Mouse (Mus musculus): ENCODE measurements around the gene Cfap43. TPM values are rescaled to one million over a fixed set of nuclear protein-coding genes. Genes with fewer than 3 reads are reported as not detected.

Gene Cfap43
- total RNA-seq, 2 experiments from 2014 or later = not detected

Other genes starting within 250 kb of the Cfap43 start
- gene Col17a1, start 227.2 kb downstream of the Cfap43 start, total RNA-seq (2015; ENCODE audit: low replicate concordance) = not detected in 2 replicates
- not detected in 2 replicates for gene Col17a1, start 227.2 kb downstream of the Cfap43 start, total RNA-seq (2017; ENCODE audit: low replicate concordance)
- gene Sfr1, start 187.6 kb downstream of the Cfap43 start, total RNA-seq (2015; ENCODE audit: low replicate concordance) = 25.2 and 26.8 TPM in 2 replicates
- 23.4 and 31.6 TPM in 2 replicates for gene Sfr1, start 187.6 kb downstream of the Cfap43 start, total RNA-seq (2017; ENCODE audit: low replicate concordance)
- gene Gsto1, start 64.3 kb downstream of the Cfap43 start, total RNA-seq (2015; ENCODE audit: low replicate concordance) = 63.7 and 66.9 TPM in 2 replicates
- 18.0 and 37.7 TPM in 2 replicates for gene Gsto1, start 64.3 kb downstream of the Cfap43 start, total RNA-seq (2017; ENCODE audit: low replicate concordance)
- not detected in 2 replicates for gene Gsto2, start 53.8 kb downstream of the Cfap43 start, total RNA-seq (2015; ENCODE audit: low replicate concordance)
- not detected in 2 replicates for gene Gsto2, start 53.8 kb downstream of the Cfap43 start, total RNA-seq (2017; ENCODE audit: low replicate concordance)
- gene Itprip, start within 50 bp of the Cfap43 start, total RNA-seq (2015; ENCODE audit: low replicate concordance) = 4.6 and 19.0 TPM in 2 replicates
- 3.1 and 7.2 TPM in 2 replicates for gene Itprip, start within 50 bp of the Cfap43 start, total RNA-seq (2017; ENCODE audit: low replicate concordance)
- not detected in 2 replicates for gene Cfap58, start 18.4 kb upstream of the Cfap43 start, total RNA-seq (2015; ENCODE audit: low replicate concordance)
- not detected in 2 replicates for gene Cfap58, start 18.4 kb upstream of the Cfap43 start, total RNA-seq (2017; ENCODE audit: low replicate concordance)